Mouse (Mus musculus): ENCODE data around the gene Nuak1.
"Not testable (repeated sequence)": the region's sequence is repeated elsewhere in the genome, so short reads cannot be mapped to it uniquely, and the experiment has no call there.

The Nuak1 gene

GRCm38 (mm10) chr10:84440541-84441433 lies at the start of gene Nuak1:
Gene Nuak1, minus strand, starts transcription at chr10:84440597.
- peak; percentile 89 for DNase-seq (ENCODE audit: low spot score)

GRCm38 (mm10) chr10:84490115-84490514 lies 49.7 kb upstream of the Nuak1 start:
- DNase-seq (ENCODE audit: low spot score), result no peak

GRCm38 (mm10) chr10:84488315-84488714 lies 47.9 kb upstream of the Nuak1 start:
- peak; percentile 62 for DNase-seq (ENCODE audit: low spot score)

GRCm38 (mm10) chr10:84484661-84485060 lies 44.3 kb upstream of the Nuak1 start:
- DNase-seq (ENCODE audit: low spot score), result no peak

- DNase-seq (ENCODE audit: low spot score), result no peak
Observed at GRCm38 (mm10) chr10:84483553-84483952, 43.2 kb upstream of the Nuak1 start.

GRCm38 (mm10) chr10:84483069-84483468 lies 42.7 kb upstream of the Nuak1 start:
- DNase-seq (ENCODE audit: low spot score), result no peak

GRCm38 (mm10) chr10:84482418-84482817 lies 42.0 kb upstream of the Nuak1 start:
- DNase-seq (ENCODE audit: low spot score), result not testable (repeated sequence)

- DNase-seq (ENCODE audit: low spot score), result no peak
Observed at GRCm38 (mm10) chr10:84481327-84481671, 40.9 kb upstream of the Nuak1 start.

- no peak for DNase-seq (ENCODE audit: low spot score)
Observed at GRCm38 (mm10) chr10:84480667-84481326, 40.4 kb upstream of the Nuak1 start.

GRCm38 (mm10) chr10:84480146-84480545 lies 39.7 kb upstream of the Nuak1 start:
- no peak for DNase-seq (ENCODE audit: low spot score)

- DNase-seq (ENCODE audit: low spot score), result no peak
Observed at GRCm38 (mm10) chr10:84477613-84478076, 37.2 kb upstream of the Nuak1 start.

GRCm38 (mm10) chr10:84477045-84477612 lies 36.7 kb upstream of the Nuak1 start:
- no peak for DNase-seq (ENCODE audit: low spot score)

GRCm38 (mm10) chr10:84467555-84468164 lies 27.3 kb upstream of the Nuak1 start:
- DNase-seq (ENCODE audit: low spot score), result peak; percentile 37

GRCm38 (mm10) chr10:84465511-84465910 lies 25.1 kb upstream of the Nuak1 start:
- DNase-seq (ENCODE audit: low spot score), result no peak

- DNase-seq (ENCODE audit: low spot score), result no peak
Observed at GRCm38 (mm10) chr10:84460420-84461101, 20.2 kb upstream of the Nuak1 start.

GRCm38 (mm10) chr10:84458094-84458493 lies 17.7 kb upstream of the Nuak1 start:
- DNase-seq (ENCODE audit: low spot score), result no peak

GRCm38 (mm10) chr10:84457539-84457938 lies 17.1 kb upstream of the Nuak1 start:
- DNase-seq (ENCODE audit: low spot score), result no peak

GRCm38 (mm10) chr10:84456632-84457320 lies 16.4 kb upstream of the Nuak1 start:
- no peak for DNase-seq (ENCODE audit: low spot score)

- DNase-seq (ENCODE audit: low spot score), result no peak
Observed at GRCm38 (mm10) chr10:84451883-84452282, 11.5 kb upstream of the Nuak1 start.

GRCm38 (mm10) chr10:84450654-84451053 lies 10.3 kb upstream of the Nuak1 start:
- DNase-seq (ENCODE audit: low spot score), result peak; percentile 89

GRCm38 (mm10) chr10:84449733-84450132 lies 9.3 kb upstream of the Nuak1 start:
- DNase-seq (ENCODE audit: low spot score), result no peak
